Mouse (Mus musculus): ENCODE results near the gene Ackr1. TPM values are rescaled to one million over a fixed set of nuclear protein-coding genes. Genes with fewer than 3 reads are reported as not detected.
A peak's percentile ranks its signal among the peaks of the same experiment; 100 is the strongest.

The Ackr1 gene
- total and polyA plus RNA-seq, 3 experiments, result 0.19 to 0.42 TPM; not detected in 1

- TF ChIP-seq NELFE (IDR thresholded peaks at IDR 0.05; ENCODE audit: low read depth, low read length), result no peak
- TF ChIP-seq ETS1 (IDR thresholded peaks at IDR 0.05; ENCODE audit: low read depth, low read length), result peak; percentile 91
Measured at GRCm38 (mm10) chr1:173343934-173344333, 10.4 kb upstream of the Ackr1 start (continued).

- H3K36me3 ChIP-seq (ENCODE audit: control insufficient read depth in 1 of 2, insufficient read depth in 2 of 2, low read length in 2 of 2), result peaks cover 0 to 28% of the 10 kb centered on the region in 2 experiments; a peak in 2 of 4 replicates
- H3K4me3 ChIP-seq (ENCODE audit: control insufficient read depth in 1 of 2, insufficient read depth in 1 of 2, low read depth in 2 of 2, low read length in 2 of 2), result no peak overlapping the region
- no peak overlapping the region for H3K9ac ChIP-seq (ENCODE audit: control insufficient read depth, low read depth, low read length, poor library complexity, severe bottlenecking)
- peaks cover 32 to 40% of the 10 kb centered on the region in 2 experiments for H3K4me1 ChIP-seq (ENCODE audit: control insufficient read depth in 1 of 2, insufficient read depth in 2 of 2, low read length in 2 of 2)
- no peak for DNase-seq (ENCODE audit: low read depth, low spot score)
- H3K27ac ChIP-seq (ENCODE audit: control insufficient read depth, low read depth, low read length), result no peak overlapping the region
- no peak for TF ChIP-seq MYC (IDR thresholded peaks at IDR 0.05; ENCODE audit: low read depth, low read length)
- H3K27me3 ChIP-seq (ENCODE audit: control insufficient read depth in 1 of 2, insufficient read depth in 2 of 2, low read length in 2 of 2), result no peaks in the 10 kb centered on the region
- H3K9me3 ChIP-seq (replicated peaks; ENCODE audit: insufficient read depth, low read length), result no peaks in the 10 kb centered on the region
- no peaks in the 10 kb centered on the region for H3K79me2 ChIP-seq (ENCODE audit: control insufficient read depth, insufficient read depth, low read length, poor library complexity)
Measured at GRCm38 (mm10) chr1:173342425-173342824, 8.9 kb upstream of the Ackr1 start.

GRCm38 (mm10) chr1:173339543-173339942 lies 6.0 kb upstream of the Ackr1 start:
- Histone ChIP-seq H3K79me2 (ENCODE audit: control insufficient read depth, insufficient read depth, low read length, poor library complexity) (no peaks in the 10 kb centered on the region), H3K27ac (ENCODE audit: control insufficient read depth, low read depth, low read length) (no peak overlapping the region), H3K36me3 (ENCODE audit: control insufficient read depth in 1 of 2, insufficient read depth in 2 of 2, low read length in 2 of 2) (peaks cover 0 to 11% of the 10 kb centered on the region in 2 experiments; a peak in 2 of 4 replicates), H3K4me1 (ENCODE audit: control insufficient read depth in 1 of 2, insufficient read depth in 2 of 2, low read length in 2 of 2) (peaks cover 11 to 35% of the 10 kb centered on the region in 2 experiments), H3K27me3 (ENCODE audit: control insufficient read depth in 1 of 2, insufficient read depth in 2 of 2, low read length in 2 of 2) (no peaks in the 10 kb centered on the region), H3K9me3 (replicated peaks; ENCODE audit: insufficient read depth, low read length) (no peaks in the 10 kb centered on the region), H3K9ac (ENCODE audit: control insufficient read depth, low read depth, low read length, poor library complexity, severe bottlenecking) (no peak overlapping the region), H3K4me3 (ENCODE audit: control insufficient read depth in 1 of 2, insufficient read depth in 1 of 2, low read depth in 2 of 2, low read length in 2 of 2) (no peak overlapping the region)
- peak; percentile 53 for DNase-seq (ENCODE audit: low read depth, low spot score)
- no peak for TF ChIP-seq HCFC1 (IDR thresholded peaks at IDR 0.05; ENCODE audit: low read depth, low read length)
- peak; percentile 73 for TF ChIP-seq SMC3 (IDR thresholded peaks at IDR 0.05; ENCODE audit: low read depth, low read length)
- TF ChIP-seq ZC3H11A (IDR thresholded peaks at IDR 0.05; ENCODE audit: low read depth, low read length), result 0 out of 2 replicates have a peak, but pooled peaks have one; percentile 37
- TF ChIP-seq RAD21 (IDR thresholded peaks at IDR 0.05; ENCODE audit: low read depth, low read length), result peak; percentile 42
- peak; percentile 66 to 77 (median 70) for TF ChIP-seq CTCF (IDR thresholded peaks at IDR 0.05 in 2 of 3, conservative IDR thresholded peaks at IDR 0.05 in 1 of 3; ENCODE audit: control insufficient read depth in 1 of 3, insufficient read depth in 1 of 3, low read depth in 2 of 3, low read length in 3 of 3, poor library complexity in 1 of 3, severe bottlenecking in 1 of 3)
- TF ChIP-seq GATA1 (IDR thresholded peaks at IDR 0.05; ENCODE audit: low read depth, low read length), result no peak

- Histone ChIP-seq H3K27ac (ENCODE audit: control insufficient read depth, low read depth, low read length) (no peak overlapping the region), H3K36me3 (ENCODE audit: control insufficient read depth in 1 of 2, insufficient read depth in 2 of 2, low read length in 2 of 2) (peaks cover 0 to 17% of the 10 kb centered on the region in 2 experiments; a peak in 2 of 4 replicates), H3K4me1 (ENCODE audit: control insufficient read depth in 1 of 2, insufficient read depth in 2 of 2, low read length in 2 of 2) (peaks cover 9 to 43% of the 10 kb centered on the region in 2 experiments), H3K27me3 (ENCODE audit: control insufficient read depth in 1 of 2, insufficient read depth in 2 of 2, low read length in 2 of 2) (no peaks in the 10 kb centered on the region), H3K9ac (ENCODE audit: control insufficient read depth, low read depth, low read length, poor library complexity, severe bottlenecking) (no peak overlapping the region), H3K4me3 (ENCODE audit: control insufficient read depth in 1 of 2, insufficient read depth in 1 of 2, low read depth in 2 of 2, low read length in 2 of 2) (no peak overlapping the region), H3K9me3 (replicated peaks; ENCODE audit: insufficient read depth, low read length) (no peaks in the 10 kb centered on the region), H3K79me2 (ENCODE audit: control insufficient read depth, insufficient read depth, low read length, poor library complexity) (no peaks in the 10 kb centered on the region)
- TF ChIP-seq USF2 (IDR thresholded peaks at IDR 0.05; ENCODE audit: borderline replicate concordance in 1 of 2, insufficient read depth in 1 of 2, low read depth in 1 of 2, low read length in 2 of 2) (no peak), ZMIZ1 (IDR thresholded peaks at IDR 0.05; ENCODE audit: low read depth, low read length) (no peak), MAX (IDR thresholded peaks at IDR 0.05; ENCODE audit: low read length) (no peak), JUND (IDR thresholded peaks at IDR 0.05; ENCODE audit: low read depth, low read length) (no peak), RAD21 (IDR thresholded peaks at IDR 0.05; ENCODE audit: low read depth, low read length) (no peak), MYB (IDR thresholded peaks at IDR 0.05; ENCODE audit: low read depth, low read length) (no peak), MAZ (IDR thresholded peaks at IDR 0.05; ENCODE audit: low read depth, low read length) (no peak), TAL1 (IDR thresholded peaks at IDR 0.05; ENCODE audit: low read length) (no peak)
- DNase-seq (ENCODE audit: low read depth, low spot score), result no peak
Measured at GRCm38 (mm10) chr1:173337008-173337407, 3.5 kb upstream of the Ackr1 start.
